Mouse (Mus musculus) MEL (cell line): ENCODE results near the gene Eml1.

Experiments
- CTCF ChIP-seq, 3 experiments: IDR thresholded peaks in 2 of 3; conservative IDR thresholded peaks in 1 of 3; 2 replicates each; pipeline ENCODE4 v1.5.1; 2011 to 2012; ENCODE audit warnings: low read length in 3 of 3, low read depth in 2 of 3, mild to moderate bottlenecking in 2 of 3, improper control_type of control experiment in 1 of 3, inconsistent platforms in 1 of 3, mixed read lengths in 1 of 3, moderate library complexity in 1 of 3; ENCODE audit not compliant: control insufficient read depth in 1 of 3, insufficient read depth in 1 of 3, poor library complexity in 1 of 3, severe bottlenecking in 1 of 3
- POLR2A ChIP-seq, 2 experiments: IDR thresholded peaks; 2 replicates each; pipeline ENCODE4 v1.6.1; 2011 to 2012; ENCODE audit warnings: low read length in 2 of 2, mild to moderate bottlenecking in 2 of 2, control low read depth in 1 of 2, improper control_type of control experiment in 1 of 2, low read depth in 1 of 2, moderate library complexity in 1 of 2; ENCODE audit not compliant: control insufficient read depth in 1 of 2, insufficient read depth in 1 of 2, poor library complexity in 1 of 2
- POLR2AphosphoS5 ChIP-seq: IDR thresholded peaks from 2 replicates; pipeline ENCODE4 v1.6.1; 2012; ENCODE audit warnings: low read depth, borderline replicate concordance, mild to moderate bottlenecking, inconsistent platforms, low read length, moderate library complexity, mixed read lengths
- SIN3A ChIP-seq: IDR thresholded peaks from 2 replicates; pipeline ENCODE4 v1.6.1; 2012; ENCODE audit warnings: low read length, improper control_type of control experiment, inconsistent platforms

GRCm38 (mm10) chr12:108443271-108443670, 72.5 kb downstream of the Eml1 start:
- TF ChIP-seq POLR2A (IDR thresholded peaks at IDR 0.05; ENCODE audit: control insufficient read depth in 1 of 2, insufficient read depth in 1 of 2, low read depth in 1 of 2, low read length in 2 of 2, poor library complexity in 1 of 2) (no peak), SIN3A (no peak), CTCF (IDR thresholded peaks at IDR 0.05 in 2 of 3, conservative IDR thresholded peaks at IDR 0.05 in 1 of 3; ENCODE audit: control insufficient read depth in 1 of 3, insufficient read depth in 1 of 3, low read depth in 2 of 3, low read length in 3 of 3, poor library complexity in 1 of 3, severe bottlenecking in 1 of 3) (no peak), POLR2AphosphoS5 (no peak)
